Mouse (Mus musculus) forebrain, embryonic 14.5 days (tissue): ENCODE measurements around the gene BC049715. TPM values are rescaled to one million over a fixed set of nuclear protein-coding genes. Genes with fewer than 3 reads are reported as not detected.

Experiments
- ATAC-seq: fragments of 200-750 bp; cut with Nextera tagmentation; 2 replicates; pipeline ENCODE4 v1.8.0; 2017; ENCODE audit warnings: mild to moderate bottlenecking, moderate library complexity
- DNase-seq: peaks from one replicate; pipeline ENCODE4 v3.0.0-alpha.2; 2015; ENCODE audit warnings: low spot score
- H3K27ac ChIP-seq: fragments of 300-500 bp; sonication (generic); 2 replicates; pipeline ENCODE4 v1.5.1; 2014; ENCODE audit warnings: low read depth, mild to moderate bottlenecking, control low read depth, low read length, moderate library complexity
- H3K27me3 ChIP-seq: fragments of 300-500 bp; sonication (generic); replicated peaks from 2 replicates; pipeline ENCODE4 v1.6.1; 2014; ENCODE audit warnings: low read length, control low read depth, mixed read lengths; ENCODE audit not compliant: control insufficient read depth, insufficient read depth
- H3K36me3 ChIP-seq: fragments of 300-500 bp; sonication (generic); 2 replicates; pipeline ENCODE4 v1.6.1; 2014; ENCODE audit warnings: low read length, control low read depth; ENCODE audit not compliant: control insufficient read depth, insufficient read depth
- H3K4me1 ChIP-seq: fragments of 300-500 bp; sonication (generic); 2 replicates; pipeline ENCODE4 v1.6.1; 2014; ENCODE audit warnings: antibody characterized with exemption, low read length, control low read depth; ENCODE audit not compliant: control insufficient read depth, insufficient read depth
- H3K4me2 ChIP-seq: fragments of 300-500 bp; sonication (generic); 2 replicates; pipeline ENCODE4 v1.6.1; 2014; ENCODE audit warnings: mild to moderate bottlenecking, control low read depth, low read length
- H3K4me3 ChIP-seq: fragments of 300-500 bp; sonication (generic); 2 replicates; pipeline ENCODE4 v1.5.1; 2014; ENCODE audit warnings: low read depth, low read length, control low read depth
- H3K9ac ChIP-seq: fragments of 300-500 bp; sonication (generic); 2 replicates; pipeline ENCODE4 v1.6.1; 2014; ENCODE audit warnings: mild to moderate bottlenecking, low read length, control low read depth, moderate library complexity
- H3K9me3 ChIP-seq: fragments of 300-500 bp; sonication (generic); replicated peaks from 2 replicates; pipeline ENCODE4 v1.6.1; 2016; ENCODE audit warnings: low read length, control low read depth, mixed read lengths; ENCODE audit not compliant: control insufficient read depth
- WGBS: fragments of 180-500 bp; shearing (Covaris S2); extraction: QIAGEN DNeasy Blood & Tissue Kit; methylation state at CpG from one replicate; pipeline ENCODE4 v1.1.7; 2014; 5-methylcytosine and 5-hydroxymethylcytosine counted together
- polyA plus RNA-seq: library from polyadenylated mRNA; unstranded; fragments of >200 nt; fragmentation: Nextera tagmentation; extraction: Ambion mirVana; gene quantifications from 2 replicates; pipeline ENCODE4 v1.2.1, GENCODE M21; 2014

Gene BC049715
- polyA plus RNA-seq, 1 experiment from 2014 or later = 0.86 TPM

GRCm38 (mm10) chr6:136816826-136817225 is 10.6 kb upstream of the BC049715 start:
- Histone ChIP-seq H3K9ac (no peak overlapping the region), H3K4me2 (no peak overlapping the region), H3K27ac (no peak overlapping the region), H3K36me3 (peaks cover 96% of the 10 kb centered on the region), H3K4me1 (no peaks in the 10 kb centered on the region), H3K27me3 (no peaks in the 10 kb centered on the region), H3K4me3 (no peak overlapping the region), H3K9me3 (no peaks in the 10 kb centered on the region)
- DNase-seq (no peak), ATAC-seq (no peak)
- 90% methylated on average over 21 of the region's 21 CpGs for WGBS

- Histone ChIP-seq H3K36me3 (peaks cover 96% of the 10 kb centered on the region), H3K4me1 (no peaks in the 10 kb centered on the region), H3K27me3 (no peaks in the 10 kb centered on the region), H3K27ac (no peak overlapping the region), H3K9me3 (no peaks in the 10 kb centered on the region), H3K4me3 (no peak overlapping the region), H3K9ac (no peak overlapping the region), H3K4me2 (no peak overlapping the region)
- DNase-seq (peak; percentile 68), ATAC-seq (peak; percentile 63; the same call in 1 of the 2 replicates)
- WGBS = 89% methylated on average over 3 of the region's 3 CpGs
Measured at GRCm38 (mm10) chr6:136817549-136817948, 9.9 kb upstream of the BC049715 start.

- no peak overlapping the region for H3K27ac ChIP-seq
- ATAC-seq (no peak), DNase-seq (no peak)
- no peak overlapping the region for H3K9ac ChIP-seq
- H3K4me1 ChIP-seq = no peaks in the 10 kb centered on the region
- H3K4me2 ChIP-seq = no peak overlapping the region
- no peaks in the 10 kb centered on the region for H3K27me3 ChIP-seq
- peaks cover 92% of the 10 kb centered on the region for H3K36me3 ChIP-seq
- WGBS = 97% methylated on average over 21 of the region's 21 CpGs
- H3K4me3 ChIP-seq = no peak overlapping the region
- H3K9me3 ChIP-seq = no peaks in the 10 kb centered on the region
Measured at GRCm38 (mm10) chr6:136820381-136820780, 7.0 kb upstream of the BC049715 start.

- no peak for DNase-seq
- Histone ChIP-seq H3K9ac (no peak overlapping the region), H3K4me1 (no peaks in the 10 kb centered on the region), H3K4me3 (no peak overlapping the region), H3K27ac (no peak overlapping the region), H3K9me3 (no peaks in the 10 kb centered on the region), H3K27me3 (no peaks in the 10 kb centered on the region), H3K4me2 (no peak overlapping the region), H3K36me3 (peaks cover 86% of the 10 kb centered on the region)
- no peak for ATAC-seq
- WGBS = 93% methylated on average over 18 of the region's 18 CpGs
Measured at GRCm38 (mm10) chr6:136821086-136821485, 6.3 kb upstream of the BC049715 start.

- no peaks in the 10 kb centered on the region for H3K9me3 ChIP-seq
- no peak for ATAC-seq
- no peaks in the 10 kb centered on the region for H3K27me3 ChIP-seq
- H3K36me3 ChIP-seq = peaks cover 48% of the 10 kb centered on the region
- no peak overlapping the region for H3K4me2 ChIP-seq
- H3K9ac ChIP-seq = no peak overlapping the region
- WGBS = 96% methylated on average over 8 of the region's 8 CpGs
- no peak for DNase-seq
- H3K27ac ChIP-seq = no peak overlapping the region
- no peak overlapping the region for H3K4me3 ChIP-seq
- H3K4me1 ChIP-seq = peaks cover 5% of the 10 kb centered on the region; the same call in 1 of the 2 replicates
Measured at GRCm38 (mm10) chr6:136824987-136825386, 2.4 kb upstream of the BC049715 start.

GRCm38 (mm10) chr6:136827116-136827515 is 310 bp upstream of the BC049715 start:
- H3K36me3 ChIP-seq = peaks cover 27% of the 10 kb centered on the region
- H3K27me3 ChIP-seq = no peaks in the 10 kb centered on the region
- WGBS = 19% methylated on average over 7 of the region's 7 CpGs
- H3K27ac ChIP-seq = no peak overlapping the region
- no peaks in the 10 kb centered on the region for H3K9me3 ChIP-seq
- ATAC-seq (no peak), DNase-seq (no peak)
- peak overlapping the region; percentile 59 for H3K4me2 ChIP-seq
- H3K4me3 ChIP-seq = peak overlapping the region; percentile 100
- H3K4me1 ChIP-seq = peaks cover 5% of the 10 kb centered on the region; the same call in 1 of the 2 replicates
- peak overlapping the region; percentile 96 for H3K9ac ChIP-seq

GRCm38 (mm10) chr6:136827881-136828561 is 595 bp downstream of the BC049715 start, which contains the start of gene Wbp11:
Wbp11 (minus strand) TSS chr6:136828233.
- Histone ChIP-seq H3K4me3 (peak within 1 kb of the TSS; percentile 100), H3K27ac (peak within 1 kb of the TSS; percentile 80), H3K4me2 (peak within 1 kb of the TSS; percentile 67), H3K9ac (peak within 1 kb of the TSS; percentile 96), H3K36me3 (peaks cover 18% of the 10 kb centered on the region), H3K27me3 (no peaks in the 10 kb centered on the region), H3K4me1 (peaks cover 5% of the 10 kb centered on the region; the same call in 1 of the 2 replicates), H3K9me3 (no peaks in the 10 kb centered on the region)
- peak; percentile 99 for DNase-seq
- WGBS = under 1% methylated on average over 38 of the region's 45 CpGs
- peak; percentile 100 for ATAC-seq

- Histone ChIP-seq H3K9ac (peak overlapping the region; percentile 68), H3K27ac (peak overlapping the region; percentile 80), H3K36me3 (peaks cover 16% of the 10 kb centered on the region), H3K4me3 (peak overlapping the region; percentile 100), H3K9me3 (no peaks in the 10 kb centered on the region), H3K4me2 (peak overlapping the region; percentile 67), H3K27me3 (no peaks in the 10 kb centered on the region), H3K4me1 (peaks cover 5% of the 10 kb centered on the region; the same call in 1 of the 2 replicates)
- 36% methylated on average over 4 of the region's 4 CpGs for WGBS
- ATAC-seq (no peak; the same call in 1 of the 2 replicates), DNase-seq (no peak)
Measured at GRCm38 (mm10) chr6:136828681-136829080, 1.3 kb downstream of the BC049715 start.

GRCm38 (mm10) chr6:136831712-136832111 is 4.3 kb downstream of the BC049715 start:
- H3K4me2 ChIP-seq = no peak overlapping the region
- H3K9me3 ChIP-seq = no peaks in the 10 kb centered on the region
- no peak overlapping the region for H3K9ac ChIP-seq
- no peaks in the 10 kb centered on the region for H3K36me3 ChIP-seq
- 77% methylated on average over 5 of the region's 5 CpGs for WGBS
- H3K4me1 ChIP-seq = peaks cover 5% of the 10 kb centered on the region; the same call in 1 of the 2 replicates
- no peak overlapping the region for H3K27ac ChIP-seq
- no peak for DNase-seq
- no peak for ATAC-seq
- H3K27me3 ChIP-seq = no peaks in the 10 kb centered on the region
- H3K4me3 ChIP-seq = no peak overlapping the region
